Mouse (Mus musculus): Measurements from ENCODE around the gene Smok2a.
"Not testable (repeated sequence)": the region's sequence is repeated elsewhere in the genome, so short reads cannot be mapped to it uniquely, and the experiment has no call there.

DNA sequence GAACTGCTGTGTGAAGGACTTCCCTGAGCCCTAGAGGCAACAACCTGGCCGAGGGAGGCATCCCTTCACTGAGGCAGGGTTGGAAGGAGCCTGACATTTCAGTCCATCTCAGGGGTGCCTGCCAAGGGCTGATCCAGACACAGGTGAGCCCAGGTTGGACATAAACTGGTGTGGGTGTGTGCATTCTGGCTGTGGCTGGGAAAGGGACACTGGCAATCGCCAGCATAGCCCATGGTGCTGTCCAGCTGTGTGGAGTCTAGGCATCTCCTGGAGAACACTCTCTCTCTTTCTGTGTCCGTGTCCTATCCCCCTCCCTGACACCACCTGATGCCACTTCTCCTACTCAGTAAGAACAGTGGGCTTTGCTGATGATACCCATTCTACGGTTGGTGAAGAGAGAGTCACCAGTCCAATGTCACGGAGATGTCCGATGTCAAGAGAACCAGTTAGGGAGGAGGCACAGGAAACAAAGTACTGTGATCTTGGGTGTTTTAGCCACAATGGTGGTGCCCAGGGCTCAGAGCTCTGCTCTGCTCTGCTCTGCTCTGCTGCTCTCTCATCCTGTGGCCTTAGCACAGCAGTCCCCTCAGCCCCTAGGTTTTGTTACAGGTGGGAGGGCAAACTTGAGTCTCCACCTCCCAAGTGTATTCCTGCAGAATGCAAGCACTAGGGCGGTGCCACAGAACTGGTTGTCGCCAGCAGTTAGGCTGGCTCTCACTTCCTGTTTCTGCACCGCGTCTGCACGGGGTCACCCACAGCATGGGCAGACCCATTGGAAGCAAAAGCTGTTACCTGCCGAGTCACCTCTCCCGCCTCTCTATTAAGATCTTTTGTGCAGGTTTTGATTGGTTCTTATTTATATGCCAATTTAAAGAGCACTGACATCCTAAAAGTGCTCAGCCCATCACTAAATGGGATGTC is 20.1 kb downstream of the Smok2a start:
- TF ChIP-seq CTCF (IDR thresholded peaks at IDR 0.05; ENCODE audit: low read depth, low read length); POLR2A (IDR thresholded peaks at IDR 0.05; ENCODE audit: extremely low read depth, insufficient read depth, low read length): not testable (repeated sequence)
